Mouse (Mus musculus) c-Kit-positive CD71-positive TER-119-positive erythroid progenitor cells, embryonic 14.5 days (primary cell): ENCODE measurements around the gene Zfp787.
"Not testable (repeated sequence)": the region's sequence is repeated elsewhere in the genome, so short reads cannot be mapped to it uniquely, and the experiment has no call there.

Experiments
- DNase-seq: peaks from one replicate; pipeline ENCODE4 v3.0.0-alpha.2; 2013; ENCODE audit warnings: low spot score

Gene Zfp787

GRCm38 (mm10) chr7:6162172-6162571 is 6.4 kb upstream of the Zfp787 start:
- no peak for DNase-seq

GRCm38 (mm10) chr7:6161541-6161940 is 5.7 kb upstream of the Zfp787 start:
- no peak for DNase-seq

GRCm38 (mm10) chr7:6159604-6160003 is 3.8 kb upstream of the Zfp787 start:
- DNase-seq, result no peak

- DNase-seq, result no peak
Observed at GRCm38 (mm10) chr7:6157479-6157878, 1.7 kb upstream of the Zfp787 start.

GRCm38 (mm10) chr7:6156901-6157472 is 1.2 kb upstream of the Zfp787 start:
- DNase-seq, result peak; percentile 16

GRCm38 (mm10) chr7:6155031-6155872 is 545 bp downstream of the Zfp787 start:
- peak; percentile 59 for DNase-seq

- no peak for DNase-seq
Observed at GRCm38 (mm10) chr7:6154164-6154563, 1.6 kb downstream of the Zfp787 start.

GRCm38 (mm10) chr7:6153131-6153530 is 2.7 kb downstream of the Zfp787 start:
- no peak for DNase-seq

- no peak for DNase-seq
Observed at GRCm38 (mm10) chr7:6152036-6152435, 3.8 kb downstream of the Zfp787 start.

GRCm38 (mm10) chr7:6151266-6151665 is 4.5 kb downstream of the Zfp787 start:
- DNase-seq, result no peak

- DNase-seq, result no peak
Observed at GRCm38 (mm10) chr7:6147688-6148087, 8.1 kb downstream of the Zfp787 start.

- no peak for DNase-seq
Observed at GRCm38 (mm10) chr7:6146982-6147325, 8.8 kb downstream of the Zfp787 start.

GRCm38 (mm10) chr7:6146194-6146981 is 9.4 kb downstream of the Zfp787 start:
- no peak for DNase-seq

- DNase-seq, result no peak
Observed at GRCm38 (mm10) chr7:6145423-6146188, 10.2 kb downstream of the Zfp787 start.

GRCm38 (mm10) chr7:6143991-6144531 is 11.7 kb downstream of the Zfp787 start:
- no peak for DNase-seq

- no peak for DNase-seq
Observed at GRCm38 (mm10) chr7:6139295-6139694, 16.5 kb downstream of the Zfp787 start.

GRCm38 (mm10) chr7:6136497-6136896 is 19.3 kb downstream of the Zfp787 start:
- DNase-seq, result no peak

GRCm38 (mm10) chr7:6132646-6133045 is 23.2 kb downstream of the Zfp787 start:
- no peak for DNase-seq

GRCm38 (mm10) chr7:6130346-6130745 is 25.5 kb downstream of the Zfp787 start:
- no peak for DNase-seq

GRCm38 (mm10) chr7:6126690-6127448 is 28.9 kb downstream of the Zfp787 start:
- peak; percentile 73 for DNase-seq

GRCm38 (mm10) chr7:6121128-6121527 is 34.7 kb downstream of the Zfp787 start:
- not testable (repeated sequence) for DNase-seq
